Mouse (Mus musculus) limb, embryonic 13.5 days (tissue): ENCODE results near the gene Ddx51. TPM values are rescaled to one million over a fixed set of nuclear protein-coding genes. Genes with fewer than 3 reads are reported as not detected.

Source experiments
- ATAC-seq: fragments of 200-750 bp; cut with Nextera tagmentation; 2 replicates; pipeline ENCODE4 v1.8.0; 2017; ENCODE audit warnings: low read depth, moderate number of reproducible peaks, moderate TSS enrichment; ENCODE audit not compliant: low FRiP score
- H3K27ac ChIP-seq: fragments of 300-500 bp; sonication (generic); 2 replicates; pipeline ENCODE4 v1.5.1; 2015; ENCODE audit warnings: inconsistent platforms, mild to moderate bottlenecking, moderate library complexity
- H3K27me3 ChIP-seq: fragments of 300-500 bp; sonication (generic); 2 replicates; pipeline ENCODE4 v1.6.1; 2015; ENCODE audit warnings: mild to moderate bottlenecking, inconsistent platforms
- H3K36me3 ChIP-seq: fragments of 300-500 bp; sonication (generic); 2 replicates; pipeline ENCODE4 v1.6.1; 2015; ENCODE audit warnings: inconsistent platforms, mild to moderate bottlenecking, moderate library complexity
- H3K4me1 ChIP-seq: fragments of 300-500 bp; sonication (generic); 2 replicates; pipeline ENCODE4 v1.6.1; 2015; ENCODE audit warnings: inconsistent platforms
- H3K4me2 ChIP-seq: fragments of 300-500 bp; sonication (generic); replicated peaks from 2 replicates; pipeline ENCODE4 v1.6.1; 2015; ENCODE audit warnings: inconsistent platforms, mild to moderate bottlenecking, moderate library complexity
- H3K4me3 ChIP-seq: fragments of 300-500 bp; sonication (generic); 2 replicates; pipeline ENCODE4 v1.5.1; 2015; ENCODE audit warnings: moderate library complexity, mild to moderate bottlenecking, inconsistent platforms
- H3K9ac ChIP-seq: fragments of 300-500 bp; sonication (generic); 2 replicates; pipeline ENCODE4 v1.6.1; 2015; ENCODE audit warnings: mild to moderate bottlenecking, inconsistent platforms
- H3K9me3 ChIP-seq: fragments of 300-500 bp; sonication (generic); 2 replicates; pipeline ENCODE4 v1.6.1; 2016; ENCODE audit warnings: inconsistent platforms
- WGBS: fragments of 180-500 bp; shearing (Covaris S2); methylation state at CpG from one replicate; pipeline ENCODE4 v1.1.7; 2015; 5-methylcytosine and 5-hydroxymethylcytosine counted together
- microRNA-seq: library from miRNA; unstranded; fragments of <30 nt; microRNA quantifications from one replicate; pipeline ENCODE4, GENCODE M21; 2016
- polyA plus RNA-seq: library from polyadenylated mRNA; unstranded; fragments of >200 nt; fragmentation: Nextera tagmentation; extraction: Ambion mirVana; gene quantifications from 2 replicates; pipeline ENCODE4 v1.2.1, GENCODE M21; 2015

Gene Ddx51
- polyA plus RNA-seq, 1 experiment from 2014 or later: 22.4 TPM

GRCm38 (mm10) chr5:110665486-110666121 is 12.4 kb downstream of the Ddx51 start:
- Histone ChIP-seq H3K4me1 (no peaks in the 10 kb centered on the region), H3K4me3 (no peak overlapping the region), H3K27me3 (no peaks in the 10 kb centered on the region), H3K36me3 (peaks cover 96% of the 10 kb centered on the region), H3K9ac (no peak overlapping the region), H3K4me2 (no peak overlapping the region), H3K27ac (no peak overlapping the region), H3K9me3 (no peaks in the 10 kb centered on the region)
- no peak for ATAC-seq
- 68% methylated on average over 6 of the region's 6 CpGs for WGBS

GRCm38 (mm10) chr5:110682041-110682440 is 28.8 kb downstream of the Ddx51 start:
- Histone ChIP-seq H3K27me3 (no peaks in the 10 kb centered on the region), H3K4me2 (no peak overlapping the region), H3K4me3 (no peak overlapping the region), H3K4me1 (no peaks in the 10 kb centered on the region), H3K9me3 (no peaks in the 10 kb centered on the region), H3K36me3 (peaks cover 96% of the 10 kb centered on the region), H3K9ac (no peak overlapping the region), H3K27ac (no peak overlapping the region)
- no peak for ATAC-seq
- WGBS: 92% methylated on average over 7 of the region's 8 CpGs

GRCm38 (mm10) chr5:110698617-110699016 is 45.4 kb downstream of the Ddx51 start:
- Histone ChIP-seq H3K27me3 (no peaks in the 10 kb centered on the region), H3K36me3 (peaks cover 95% of the 10 kb centered on the region), H3K4me3 (no peak overlapping the region), H3K27ac (no peak overlapping the region), H3K9ac (no peak overlapping the region), H3K4me1 (no peaks in the 10 kb centered on the region), H3K9me3 (no peaks in the 10 kb centered on the region), H3K4me2 (no peak overlapping the region)
- no peak for ATAC-seq
- 86% methylated on average over 4 of the region's 4 CpGs for WGBS

GRCm38 (mm10) chr5:110704004-110704403 is 50.8 kb downstream of the Ddx51 start:
- Histone ChIP-seq H3K4me3 (no peak overlapping the region), H3K4me1 (no peaks in the 10 kb centered on the region), H3K27ac (no peak overlapping the region), H3K4me2 (no peak overlapping the region), H3K27me3 (no peaks in the 10 kb centered on the region), H3K36me3 (peaks cover 97% of the 10 kb centered on the region), H3K9me3 (no peaks in the 10 kb centered on the region), H3K9ac (no peak overlapping the region)
- no peak for ATAC-seq
- WGBS: 91% methylated on average over 1 of the region's 1 CpGs

- Histone ChIP-seq H3K4me3 (no peak overlapping the region), H3K9ac (no peak overlapping the region), H3K27me3 (no peaks in the 10 kb centered on the region), H3K4me1 (no peaks in the 10 kb centered on the region), H3K9me3 (no peaks in the 10 kb centered on the region), H3K4me2 (no peak overlapping the region), H3K27ac (no peak overlapping the region), H3K36me3 (peaks cover 84% of the 10 kb centered on the region)
- 84% methylated on average over 4 of the region's 4 CpGs for whole genome bisulfite sequencing
- ATAC-seq: no peak
Measured at GRCm38 (mm10) chr5:110709256-110709655, 56.0 kb downstream of the Ddx51 start.

Small RNA genes within 50 kb of the gene (microRNA-seq; reads per million reads assigned to microRNA genes)
- gene Mir7026: 0.87 reads per million

Other genes with a start within 250 kb of the Ddx51 start
- 16.0 and 17.3 TPM in 2 replicates for gene Fbrsl1, start 204.9 kb upstream of the Ddx51 start, polyA plus RNA-seq
- gene Galnt9, start 109.1 kb upstream of the Ddx51 start, polyA plus RNA-seq: 0.26 and 0.55 TPM in 2 replicates
- gene Noc4l, start within 50 bp of the Ddx51 start, polyA plus RNA-seq: 50.4 and 58.9 TPM in 2 replicates
- gene Ep400, start 117.3 kb downstream of the Ddx51 start, polyA plus RNA-seq: 45.6 and 58.6 TPM in 2 replicates
- gene Pus1, start 127.2 kb downstream of the Ddx51 start, polyA plus RNA-seq: 33.0 and 33.5 TPM in 2 replicates
- gene Ulk1, start 156.6 kb downstream of the Ddx51 start, polyA plus RNA-seq: 21.5 and 22.8 TPM in 2 replicates
- 26.5 and 30.1 TPM in 2 replicates for gene Hscb, start 186.3 kb downstream of the Ddx51 start, polyA plus RNA-seq
- gene Chek2, start 186.5 kb downstream of the Ddx51 start, polyA plus RNA-seq: 20.7 and 23.6 TPM in 2 replicates
- 17.6 and 18.0 TPM in 2 replicates for gene Ttc28, start 226.4 kb downstream of the Ddx51 start, polyA plus RNA-seq